Mouse (Mus musculus) embryonic facial prominence, embryonic 15.5 days (tissue): ENCODE results near the gene Gsap. TPM values are rescaled to one million over a fixed set of nuclear protein-coding genes. Genes with fewer than 3 reads are reported as not detected.
"Not testable (repeated sequence)": the region's sequence is repeated elsewhere in the genome, so short reads cannot be mapped to it uniquely, and the experiment has no call there.

Experiments used
- ATAC-seq: fragments of 200-750 bp; cut with Nextera tagmentation; 2 replicates; pipeline ENCODE4 v1.8.0; 2017; ENCODE audit warnings: low read depth, moderate TSS enrichment; ENCODE audit not compliant: insufficient number of reproducible peaks, low FRiP score, low TSS enrichment
- H3K27ac ChIP-seq: fragments of 300-500 bp; sonication (generic); replicated peaks from 2 replicates; pipeline ENCODE4 v1.5.1; 2015; ENCODE audit warnings: mild to moderate bottlenecking, inconsistent platforms
- H3K27me3 ChIP-seq: fragments of 300-500 bp; sonication (generic); 2 replicates; pipeline ENCODE4 v1.6.1; 2015; ENCODE audit warnings: inconsistent platforms
- H3K36me3 ChIP-seq: fragments of 300-500 bp; sonication (generic); 2 replicates; pipeline ENCODE4 v1.6.1; 2015; ENCODE audit warnings: mild to moderate bottlenecking, inconsistent platforms
- H3K4me1 ChIP-seq: fragments of 300-500 bp; sonication (generic); 2 replicates; pipeline ENCODE4 v1.6.1; 2015; ENCODE audit warnings: inconsistent platforms
- H3K4me2 ChIP-seq: fragments of 300-500 bp; sonication (generic); replicated peaks from 2 replicates; pipeline ENCODE4 v1.6.1; 2015; ENCODE audit warnings: mild to moderate bottlenecking, inconsistent platforms
- H3K4me3 ChIP-seq: fragments of 300-500 bp; sonication (generic); replicated peaks from 2 replicates; pipeline ENCODE4 v1.5.1; 2015; ENCODE audit warnings: mild to moderate bottlenecking, inconsistent platforms
- H3K9ac ChIP-seq: fragments of 300-500 bp; sonication (generic); 2 replicates; pipeline ENCODE4 v1.6.1; 2015; ENCODE audit warnings: inconsistent platforms
- H3K9me3 ChIP-seq: fragments of 300-500 bp; sonication (generic); replicated peaks from 2 replicates; pipeline ENCODE4 v1.6.1; 2016; ENCODE audit warnings: inconsistent platforms
- WGBS: fragments of 180-500 bp; shearing (Covaris S2); methylation state at CpG from one replicate; pipeline ENCODE4 v1.1.7; 2015; 5-methylcytosine and 5-hydroxymethylcytosine counted together
- polyA plus RNA-seq: library from polyadenylated mRNA; unstranded; fragments of >200 nt; fragmentation: Nextera tagmentation; extraction: Ambion mirVana; gene quantifications from 2 replicates; pipeline ENCODE4 v1.2.1, GENCODE M21; 2015

Gene Gsap
- polyA plus RNA-seq, 1 experiment from 2014 or later, result 3.1 TPM

DNA sequence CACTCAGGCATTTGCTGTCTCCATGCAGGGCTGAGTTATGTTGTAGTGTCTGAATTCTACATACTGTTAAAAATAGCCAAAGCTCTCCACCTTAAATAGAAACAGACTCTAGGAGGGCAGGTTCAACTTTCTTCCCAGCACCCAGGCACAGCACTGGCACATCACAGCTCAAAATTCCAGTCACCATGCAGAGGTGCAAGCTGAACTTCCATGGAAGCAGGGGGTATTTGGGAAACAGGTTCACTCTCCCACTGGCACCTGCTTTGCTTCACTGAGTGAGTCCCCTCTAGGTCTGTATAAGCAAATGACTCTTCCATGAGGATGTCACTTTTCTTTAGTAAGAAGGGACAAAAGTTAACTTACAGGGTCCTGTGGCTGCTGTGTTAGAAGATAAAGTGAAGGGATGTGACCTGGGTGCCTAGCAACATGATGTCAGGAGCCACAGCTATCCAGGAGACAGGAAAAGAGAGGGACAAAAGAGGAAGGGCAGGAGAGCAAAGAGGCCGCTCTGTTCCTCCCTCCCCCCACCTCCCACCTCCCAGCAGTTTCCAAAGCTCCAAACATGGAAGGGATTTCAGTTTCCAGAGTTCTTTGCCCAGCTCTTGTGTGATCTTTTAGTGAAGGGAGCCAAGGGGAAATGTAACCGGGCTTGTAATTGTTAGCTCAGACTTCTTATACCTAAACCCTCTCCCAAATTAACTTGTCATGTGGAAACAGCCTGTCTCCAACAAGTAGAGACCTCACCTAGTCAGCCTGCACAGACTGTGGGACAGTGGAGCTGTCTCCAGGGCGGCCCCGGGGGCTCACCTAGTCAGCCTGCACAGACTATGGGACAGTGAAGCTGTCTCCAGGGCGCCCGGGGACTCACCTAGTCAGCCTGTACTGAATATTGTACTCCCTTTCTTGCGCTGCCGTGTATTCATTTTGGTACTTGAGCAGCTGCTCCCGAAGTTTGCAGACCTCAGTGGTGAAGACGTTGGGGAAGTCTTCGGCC is 143.9 kb downstream of the Gsap start:
- Histone ChIP-seq H3K4me2 (no peak overlapping the region), H3K27me3 (no peaks in the 10 kb centered on the region), H3K9ac (no peak overlapping the region), H3K4me1 (peaks cover 8% of the 10 kb centered on the region), H3K36me3 (no peaks in the 10 kb centered on the region), H3K27ac (no peak overlapping the region), H3K4me3 (no peak overlapping the region), H3K9me3 (no peaks in the 10 kb centered on the region)
- 40% methylated on average over 11 of the region's 11 CpGs for WGBS
- 0 out of 2 replicates have a peak, but pooled peaks have one; percentile 43 for ATAC-seq

- ATAC-seq, result no peak
- no peak overlapping the region for H3K27ac ChIP-seq
- 69% methylated on average over 5 of the region's 5 CpGs for WGBS
- no peak overlapping the region for H3K4me3 ChIP-seq
- no peaks in the 10 kb centered on the region for H3K9me3 ChIP-seq
- no peaks in the 10 kb centered on the region for H3K27me3 ChIP-seq
- no peak overlapping the region for H3K4me2 ChIP-seq
- H3K4me1 ChIP-seq, result peaks cover 8% of the 10 kb centered on the region
- H3K36me3 ChIP-seq, result no peaks in the 10 kb centered on the region
- no peak overlapping the region for H3K9ac ChIP-seq
Measured at GRCm38 (mm10) chr5:21331656-21332055, 145.6 kb downstream of the Gsap start.

DNA sequence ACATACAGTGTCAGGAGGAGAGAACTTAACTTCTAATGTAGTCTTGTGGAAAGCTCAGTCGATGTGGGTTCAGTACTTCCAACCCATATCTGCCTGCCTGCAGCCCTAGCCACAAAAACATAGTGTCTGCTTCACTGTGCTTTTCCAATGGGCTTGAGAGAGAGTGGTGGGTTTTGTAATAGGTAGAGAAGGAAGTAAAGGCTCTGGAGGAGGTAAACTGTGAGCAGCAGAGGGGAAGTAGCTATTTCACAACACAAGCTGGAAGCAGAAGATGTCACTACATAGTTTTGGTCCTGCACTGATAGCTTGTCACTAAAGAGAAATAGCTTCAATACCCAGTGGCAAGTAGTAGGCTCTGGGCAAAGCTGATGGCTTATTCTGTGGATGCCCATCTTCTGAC is 146.1 kb downstream of the Gsap start:
- Histone ChIP-seq H3K27me3 (no peaks in the 10 kb centered on the region), H3K4me1 (peaks cover 8% of the 10 kb centered on the region), H3K27ac (no peak overlapping the region), H3K4me2 (no peak overlapping the region), H3K36me3 (no peaks in the 10 kb centered on the region), H3K4me3 (no peak overlapping the region), H3K9ac (no peak overlapping the region), H3K9me3 (no peaks in the 10 kb centered on the region)
- no peak for ATAC-seq
- WGBS, result 86% methylated on average over 1 of the region's 1 CpGs

DNA sequence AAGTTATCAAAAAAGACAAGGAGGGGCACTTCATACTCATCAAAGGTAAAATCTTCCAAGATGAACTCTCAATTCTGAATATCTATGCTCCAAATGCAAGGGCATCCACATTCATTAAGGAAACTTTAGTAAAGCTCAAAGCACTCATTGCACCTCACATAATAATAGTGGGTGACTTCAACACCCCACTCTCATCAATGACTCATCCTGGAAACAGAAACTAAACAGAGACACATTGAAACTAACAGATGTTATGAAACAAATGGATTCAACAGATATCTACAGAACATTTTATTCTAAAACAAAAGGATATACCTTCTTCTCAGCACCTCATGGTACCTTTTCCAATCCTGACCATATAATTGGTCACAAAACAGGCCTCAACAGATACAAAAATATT is 156.2 kb downstream of the Gsap start:
- H3K27ac ChIP-seq, H3K36me3 ChIP-seq, H3K9ac ChIP-seq, H3K4me1 ChIP-seq, H3K27me3 ChIP-seq, H3K4me3 ChIP-seq, ATAC-seq, H3K4me2 ChIP-seq, H3K9me3 ChIP-seq: not testable (repeated sequence)

- Histone ChIP-seq H3K4me3 (no peak overlapping the region), H3K27ac (no peak overlapping the region), H3K4me1 (no peaks in the 10 kb centered on the region), H3K9me3 (no peaks in the 10 kb centered on the region), H3K4me2 (no peak overlapping the region), H3K9ac (no peak overlapping the region), H3K36me3 (no peaks in the 10 kb centered on the region), H3K27me3 (no peaks in the 10 kb centered on the region)
- no peak for ATAC-seq
- 60% methylated on average over 7 of the region's 7 CpGs for WGBS
Measured at GRCm38 (mm10) chr5:21348366-21348765, 162.3 kb downstream of the Gsap start.

- Histone ChIP-seq H3K4me1 (0 out of 2 replicates have a peak, but pooled peaks cover 5% of the 10 kb centered on the region), H3K4me3 (no peak overlapping the region), H3K4me2 (no peak overlapping the region), H3K9me3 (no peaks in the 10 kb centered on the region), H3K27ac (no peak overlapping the region), H3K36me3 (no peaks in the 10 kb centered on the region), H3K9ac (no peak overlapping the region), H3K27me3 (no peaks in the 10 kb centered on the region)
- ATAC-seq, result no peak
Measured at GRCm38 (mm10) chr5:21351678-21352077, 165.6 kb downstream of the Gsap start.

DNA sequence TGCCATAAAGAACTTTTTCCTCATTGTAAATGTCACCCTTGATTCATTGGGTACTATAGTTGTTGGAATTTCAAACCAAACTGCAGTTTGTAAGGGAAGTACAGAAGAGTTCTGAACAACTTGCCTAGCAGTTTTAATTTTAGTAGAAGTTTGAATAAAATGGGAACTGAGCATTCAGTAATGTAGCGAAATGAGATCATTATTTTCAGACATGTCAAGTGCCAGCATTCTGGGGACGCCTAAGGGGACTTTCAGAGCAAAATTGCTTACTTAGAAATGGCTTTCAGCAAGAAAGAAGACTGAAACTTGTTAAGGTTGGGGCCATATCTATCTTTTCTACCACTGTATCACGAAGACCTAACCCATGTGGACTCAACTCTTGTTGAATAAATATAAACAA is 172.6 kb downstream of the Gsap start:
- Histone ChIP-seq H3K4me3 (no peak overlapping the region), H3K9ac (no peak overlapping the region), H3K9me3 (no peaks in the 10 kb centered on the region), H3K36me3 (no peaks in the 10 kb centered on the region), H3K4me1 (0 out of 2 replicates have a peak, but pooled peaks cover 5% of the 10 kb centered on the region), H3K4me2 (no peak overlapping the region), H3K27me3 (no peaks in the 10 kb centered on the region), H3K27ac (no peak overlapping the region)
- 75% methylated on average over 3 of the region's 3 CpGs for WGBS
- no peak for ATAC-seq

DNA sequence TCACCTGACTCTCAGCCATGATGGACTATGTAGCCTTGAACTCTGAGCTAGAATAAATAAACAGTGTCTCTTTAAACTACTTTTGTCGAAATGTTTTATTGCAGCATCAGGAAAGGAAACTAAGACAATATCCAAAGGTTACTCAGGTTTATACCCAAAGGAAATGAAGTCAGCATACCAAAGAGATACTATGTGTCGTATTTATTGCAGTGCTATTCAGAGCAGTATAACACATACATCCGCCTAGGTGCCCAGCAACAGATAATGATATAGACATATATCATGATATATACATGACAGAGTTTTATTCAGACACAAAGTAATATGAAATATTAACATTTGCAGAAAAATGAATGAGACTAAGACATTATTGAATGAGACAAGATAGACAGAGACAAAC is 177.3 kb downstream of the Gsap start:
- Histone ChIP-seq H3K9ac (no peak overlapping the region), H3K4me1 (no peaks in the 10 kb centered on the region), H3K27me3 (no peaks in the 10 kb centered on the region), H3K36me3 (no peaks in the 10 kb centered on the region), H3K4me3 (no peak overlapping the region), H3K27ac (no peak overlapping the region), H3K9me3 (no peaks in the 10 kb centered on the region), H3K4me2 (no peak overlapping the region)
- WGBS, result 75% methylated on average over 3 of the region's 3 CpGs
- no peak for ATAC-seq

Other genes starting within 250 kb of the Gsap start
- gene Rsbn1l, start 229.9 kb upstream of the Gsap start, polyA plus RNA-seq, result 4.8 and 6.0 TPM in 2 replicates
- gene Ptpn12, start 130.3 kb upstream of the Gsap start, polyA plus RNA-seq, result 24.2 and 25.0 TPM in 2 replicates
- 3.1 and 3.6 TPM in 2 replicates for gene Fgl2, start 186.4 kb downstream of the Gsap start, polyA plus RNA-seq
- gene Ccdc146, start 238.4 kb downstream of the Gsap start, polyA plus RNA-seq, result 3.5 and 7.5 TPM in 2 replicates
- gene Fam185a, start 238.7 kb downstream of the Gsap start, polyA plus RNA-seq, result 5.7 and 6.5 TPM in 2 replicates